Mouse (Mus musculus): Measurements from ENCODE around the gene Ctnnd2.

Ctnnd2 gene

DNA sequence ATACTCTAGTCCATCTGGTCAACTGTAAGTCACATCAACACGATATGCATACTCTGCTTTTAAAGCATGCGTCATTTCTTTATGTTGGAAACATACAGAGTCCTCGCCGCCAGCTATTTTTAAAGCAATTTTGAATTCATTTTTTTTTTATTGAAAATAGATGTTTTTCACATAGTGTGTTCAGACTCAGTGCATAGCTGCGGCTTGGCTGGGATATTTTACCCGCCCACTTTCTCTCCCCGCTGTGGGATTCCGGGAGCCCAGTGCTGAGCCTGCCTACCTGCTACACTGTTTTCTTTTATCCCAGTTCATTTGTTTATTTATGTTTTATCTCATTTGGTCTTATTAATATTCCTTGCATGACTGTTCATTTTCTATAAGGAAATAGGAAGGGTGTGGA, 724.9 kb downstream of the Ctnnd2 start:
- no peak for DNase-seq

DNA sequence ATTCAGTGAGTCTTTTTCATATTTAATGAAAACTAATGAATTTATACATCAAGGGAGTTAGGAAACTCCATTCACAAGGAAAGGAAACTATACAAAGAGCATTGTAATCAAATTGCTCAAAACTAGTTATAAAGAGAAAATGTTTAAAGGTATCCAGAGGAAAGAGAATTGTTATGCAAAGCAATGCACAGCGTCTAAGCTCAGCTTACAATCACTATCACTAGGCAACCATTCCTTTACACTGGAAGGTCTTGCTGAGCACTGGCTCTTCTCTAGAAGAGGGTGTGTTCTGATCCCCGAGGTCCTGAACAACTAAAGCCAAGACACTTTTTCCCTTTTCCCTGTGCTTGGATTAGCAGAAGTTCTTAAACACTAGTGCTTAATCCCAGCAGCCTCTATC, 735.6 kb downstream of the Ctnnd2 start:
- no peak for DNase-seq

- no peak for DNase-seq
Observed at GRCm38 (mm10) chr15:30913360-30913759, 741.0 kb downstream of the Ctnnd2 start.

DNA sequence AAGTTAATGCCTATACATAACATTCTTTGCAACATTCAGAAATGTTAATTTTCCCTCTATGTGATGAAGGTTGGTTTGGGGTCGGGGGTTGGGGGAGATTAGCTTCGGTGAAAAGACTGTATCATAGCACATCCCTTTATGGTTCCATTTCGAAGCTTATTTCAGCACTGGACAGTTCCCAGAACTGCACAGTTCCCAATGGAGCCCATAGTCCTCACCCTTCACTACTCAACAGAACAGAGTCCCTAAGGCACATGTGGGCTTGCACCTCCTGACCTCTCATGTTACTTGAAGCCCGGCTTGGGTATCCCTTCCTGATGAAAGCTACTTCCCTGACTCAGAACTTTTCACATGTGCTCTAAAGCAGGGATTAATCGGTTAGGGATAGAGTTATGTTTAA, 753.4 kb downstream of the Ctnnd2 start:
- DNase-seq, result no peak

DNA sequence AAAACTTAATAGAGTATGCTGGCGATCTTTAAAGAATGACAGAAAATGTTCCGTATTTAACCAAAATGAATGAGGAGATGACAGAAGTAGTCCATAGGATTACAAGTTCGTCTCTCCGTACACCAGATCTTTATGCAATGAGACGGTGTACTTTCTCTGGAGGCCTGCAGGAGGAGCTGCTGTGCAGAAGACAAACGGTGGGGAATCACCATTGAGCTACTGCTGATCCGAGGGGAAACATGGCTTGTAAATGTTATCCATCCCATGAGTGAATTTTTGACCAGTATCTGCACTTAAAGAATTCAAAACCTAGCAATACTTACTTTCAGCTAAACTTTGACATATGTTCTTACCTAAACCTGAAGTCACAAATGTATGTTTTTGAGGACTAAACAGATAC, 755.2 kb downstream of the Ctnnd2 start:
- no peak for DNase-seq

DNA sequence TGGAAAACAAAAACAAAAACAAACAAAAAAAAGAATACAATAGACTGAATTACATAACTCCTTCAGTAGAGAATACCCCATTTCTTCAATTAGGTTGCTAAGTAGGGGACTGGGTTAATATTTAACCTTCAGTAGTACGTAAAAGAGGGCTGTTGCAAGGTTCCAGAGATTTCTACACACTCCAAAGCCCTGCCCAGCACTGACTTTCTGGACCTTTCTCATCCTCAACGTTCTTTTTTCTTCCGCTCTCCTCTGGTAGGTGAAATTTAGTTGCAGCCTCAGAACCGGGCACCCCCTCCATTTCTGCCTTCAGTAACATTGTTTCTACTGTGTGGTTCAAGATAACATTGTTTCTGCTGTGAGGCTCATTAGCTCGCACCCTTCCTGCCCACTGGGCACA, 759.5 kb downstream of the Ctnnd2 start:
- no peak for DNase-seq

GRCm38 (mm10) chr15:30945863-30946262, 773.5 kb downstream of the Ctnnd2 start:
- no peak for DNase-seq

DNA sequence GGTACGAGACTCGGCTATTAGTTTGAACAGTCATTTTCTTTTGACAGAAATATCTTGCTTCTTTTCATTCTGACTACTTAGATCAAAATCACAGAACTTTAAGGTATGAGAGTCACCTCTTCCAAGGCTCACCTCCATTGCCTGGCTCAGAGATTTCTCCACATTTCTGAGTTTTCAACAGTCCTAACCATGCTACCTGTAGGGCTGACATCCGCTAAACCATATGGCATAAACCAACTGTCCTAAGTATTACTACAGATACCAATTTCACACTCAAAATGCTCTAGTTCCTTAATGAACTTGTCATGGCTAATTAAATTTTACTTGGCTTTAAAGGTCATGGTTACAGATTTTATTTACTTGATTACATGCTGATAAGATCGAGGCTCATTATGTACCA, 786.1 kb downstream of the Ctnnd2 start:
- DNase-seq, result no peak

DNA sequence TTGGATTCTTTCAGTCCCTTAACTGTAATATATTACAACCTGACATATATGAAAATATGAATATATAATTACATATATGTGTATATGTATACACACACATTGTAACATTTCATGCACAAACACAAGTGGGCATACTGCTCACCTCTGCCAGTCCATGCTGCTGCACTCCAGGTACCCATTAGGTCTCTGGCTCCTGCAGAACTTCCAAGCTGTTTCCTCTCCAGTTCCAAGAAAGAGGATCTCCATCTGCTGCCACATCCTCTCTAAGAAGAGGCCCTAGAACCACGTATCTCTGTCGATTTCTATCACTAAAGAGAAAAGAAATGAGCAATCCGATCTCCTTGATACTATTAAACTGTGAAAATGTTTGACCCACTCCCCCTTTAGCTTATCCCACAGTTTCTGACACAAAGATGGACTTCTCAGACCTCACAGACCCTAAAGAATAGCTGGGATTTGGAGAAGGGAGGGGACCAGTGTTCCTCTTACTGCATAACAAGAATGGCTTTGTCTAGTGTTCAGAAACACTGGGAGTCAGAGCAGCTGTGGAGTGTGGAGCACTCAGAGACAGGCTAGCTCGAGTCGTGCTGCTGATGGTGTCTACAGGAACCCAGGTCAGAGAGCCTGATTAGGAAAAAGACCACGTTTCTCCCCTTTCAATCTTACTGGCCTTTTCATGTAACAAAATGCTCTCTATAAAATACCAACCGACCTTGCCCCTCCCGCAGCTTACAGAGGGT, 790.2 kb downstream of the Ctnnd2 start:
- DNase-seq, result peak; percentile 39

- no peak for DNase-seq
Observed at GRCm38 (mm10) chr15:30964046-30964445, 791.7 kb downstream of the Ctnnd2 start.

DNA sequence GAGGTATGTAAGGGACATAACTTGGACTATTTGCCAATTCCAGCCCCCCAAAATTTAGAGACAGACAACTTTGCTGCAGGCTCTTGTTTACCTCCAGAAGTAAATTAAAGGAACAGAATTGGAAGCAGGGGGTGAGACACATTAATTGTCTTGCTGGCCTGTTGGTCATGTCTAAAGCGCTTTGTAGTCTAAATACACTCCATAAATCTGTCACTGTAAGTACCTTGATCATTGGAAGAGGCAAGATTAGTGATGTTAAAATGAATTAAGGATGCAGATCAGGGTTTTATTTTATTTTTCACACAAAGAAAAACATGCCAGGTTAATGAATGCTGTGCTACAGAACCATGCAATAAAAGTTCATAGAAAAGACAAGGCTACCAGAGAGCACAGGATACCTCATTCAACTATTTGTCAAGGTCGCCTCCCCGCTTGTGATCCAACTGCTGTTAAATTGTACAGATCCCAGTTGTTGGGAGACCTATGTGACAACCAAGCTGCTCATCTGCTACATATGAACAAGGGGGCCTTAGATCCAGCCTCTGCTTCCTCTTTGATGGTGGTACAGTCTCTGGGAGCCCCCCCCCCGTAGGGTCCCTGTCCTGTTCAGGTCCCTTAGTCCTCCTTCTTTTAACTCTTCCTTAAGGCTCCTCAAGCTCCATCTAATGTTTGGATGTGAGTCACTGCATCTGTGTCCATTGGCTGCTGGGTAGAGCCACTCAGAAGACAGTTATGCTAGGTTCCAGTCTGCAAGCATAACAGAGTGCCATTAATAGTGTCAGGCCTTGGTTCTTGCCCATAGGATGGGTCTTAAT, 792.7 kb downstream of the Ctnnd2 start:
- no peak for DNase-seq

DNA sequence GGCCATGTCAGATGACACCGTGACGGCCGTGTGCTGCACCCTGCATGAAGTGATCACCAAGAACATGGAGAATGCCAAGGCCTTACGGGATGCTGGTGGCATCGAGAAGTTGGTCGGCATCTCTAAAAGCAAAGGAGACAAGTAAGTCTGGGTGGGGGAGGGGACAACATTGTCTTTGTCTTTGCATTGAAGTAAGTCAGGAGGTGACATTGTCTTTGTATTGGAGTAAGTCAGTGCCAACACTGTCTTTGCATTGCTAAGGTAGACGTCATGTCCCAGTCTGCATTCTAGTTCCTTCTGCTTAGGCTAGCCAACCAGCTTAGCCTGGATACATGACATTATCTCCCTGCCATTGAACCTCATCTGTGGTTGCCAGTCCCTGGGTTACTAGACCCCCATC, 794.4 kb downstream of the Ctnnd2 start:
- no peak for DNase-seq

DNA sequence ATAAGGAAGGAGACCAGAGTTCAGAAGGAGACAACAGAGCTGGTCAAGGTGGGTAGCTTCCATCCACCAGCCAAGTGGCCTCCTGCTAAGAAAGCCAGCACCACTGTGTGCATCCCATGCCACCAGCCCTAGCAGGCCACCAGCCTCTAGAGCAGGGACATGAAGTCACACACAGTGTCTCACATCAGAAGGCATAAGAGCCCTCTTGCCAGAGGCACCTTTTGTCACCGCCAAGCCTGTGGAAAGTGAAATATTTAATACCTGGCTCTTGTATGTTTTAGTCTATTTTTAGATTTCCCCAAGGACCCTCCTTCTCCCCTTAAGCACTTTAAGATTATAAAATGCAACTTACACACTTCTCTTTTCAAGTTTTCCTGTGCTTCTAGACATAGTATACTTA, 802.0 kb downstream of the Ctnnd2 start:
- no peak for DNase-seq

- peak; percentile 42 for DNase-seq
Observed at GRCm38 (mm10) chr15:30974991-30975775, 802.8 kb downstream of the Ctnnd2 start.

DNA sequence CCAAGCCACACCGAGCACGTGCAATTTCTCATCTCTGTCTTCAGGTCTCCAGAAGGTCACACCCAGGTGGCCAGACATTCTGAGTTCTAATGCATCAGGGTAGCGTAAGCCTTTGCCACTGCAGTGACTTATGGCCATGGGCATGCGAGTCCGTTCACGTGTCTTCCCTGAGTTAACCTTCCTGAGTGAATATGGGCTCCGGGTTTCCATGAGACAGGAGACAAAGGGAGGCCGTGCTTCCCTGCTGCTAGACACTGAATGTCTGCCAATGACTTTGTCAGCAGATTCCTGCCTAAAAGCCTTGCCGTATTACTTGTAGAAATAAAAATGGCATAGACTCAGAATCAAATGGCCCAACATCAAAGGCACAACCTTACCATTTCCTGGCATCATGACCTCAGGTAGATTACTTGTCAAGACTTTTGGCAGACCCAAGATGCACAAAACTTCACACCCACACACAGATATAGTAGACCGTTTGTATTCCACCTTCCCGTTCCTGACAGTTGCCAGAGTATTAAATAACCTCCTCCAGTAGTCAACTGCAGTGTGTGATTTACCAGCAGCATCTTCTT, 804.9 kb downstream of the Ctnnd2 start:
- no peak for DNase-seq

GRCm38 (mm10) chr15:30986890-30987289, 814.5 kb downstream of the Ctnnd2 start:
- DNase-seq, result no peak

GRCm38 (mm10) chr15:30990421-30991252, 818.2 kb downstream of the Ctnnd2 start:
- no peak for DNase-seq

GRCm38 (mm10) chr15:30992357-30992756, 820.0 kb downstream of the Ctnnd2 start:
- DNase-seq, result no peak

DNA sequence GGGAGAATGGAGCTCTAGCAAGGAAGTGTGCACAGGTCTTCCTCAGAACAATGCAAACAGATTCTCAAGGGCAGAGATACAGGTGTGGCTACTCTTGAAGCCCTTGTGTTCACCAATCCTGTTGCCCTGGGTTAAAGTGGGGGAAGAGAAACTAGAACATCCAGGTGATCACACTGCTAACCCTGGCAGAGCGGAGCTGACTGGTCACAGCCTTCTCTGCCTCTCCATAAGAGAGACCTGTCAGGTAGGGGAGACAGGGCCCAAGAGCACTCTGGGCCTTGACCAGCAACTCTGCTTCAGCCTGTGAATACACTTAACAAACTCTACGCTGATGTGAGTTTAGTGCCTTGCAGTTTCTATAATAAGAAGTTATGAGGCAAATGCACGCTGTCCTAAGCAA, 820.5 kb downstream of the Ctnnd2 start:
- DNase-seq, result no peak

DNA sequence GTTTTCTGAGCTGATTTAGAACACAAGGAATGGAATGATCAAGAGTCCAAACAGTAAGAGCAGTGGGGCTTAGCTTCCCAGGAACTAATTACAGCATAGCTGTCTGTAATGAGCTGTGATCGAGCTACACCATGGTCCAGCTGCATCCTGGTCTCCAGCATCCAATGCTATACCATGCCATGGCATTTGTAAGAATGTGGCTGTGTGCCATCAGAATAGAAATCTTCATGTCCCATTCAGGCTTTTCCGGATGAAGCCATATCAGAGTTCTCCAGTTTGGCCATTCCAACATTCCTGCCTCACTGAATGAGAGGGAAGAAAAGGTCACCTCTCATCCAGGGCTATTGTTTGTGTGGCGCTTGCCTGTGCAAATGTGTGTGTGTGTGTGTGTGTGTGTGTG, 823.0 kb downstream of the Ctnnd2 start:
- DNase-seq, result no peak

DNA sequence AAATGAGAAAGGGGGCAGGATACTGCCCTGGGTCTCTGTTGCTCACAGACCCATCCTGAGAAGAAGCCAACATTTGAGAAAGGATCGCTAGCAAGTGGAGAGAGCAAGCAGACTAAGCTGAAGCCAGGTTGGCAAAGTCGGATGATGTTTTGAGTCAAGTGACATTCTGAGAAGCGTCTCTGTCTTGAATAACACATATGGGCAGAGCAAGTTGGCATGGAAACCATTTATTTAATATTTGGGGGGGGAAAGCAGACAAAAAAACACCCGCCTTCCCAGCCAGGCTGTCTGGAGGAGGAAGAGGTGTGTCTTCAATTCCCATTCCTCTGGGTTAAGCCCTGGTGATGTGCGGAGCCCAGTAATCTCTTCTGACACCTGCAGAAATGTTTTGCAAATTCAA, 832.1 kb downstream of the Ctnnd2 start:
- DNase-seq, result no peak

DNA sequence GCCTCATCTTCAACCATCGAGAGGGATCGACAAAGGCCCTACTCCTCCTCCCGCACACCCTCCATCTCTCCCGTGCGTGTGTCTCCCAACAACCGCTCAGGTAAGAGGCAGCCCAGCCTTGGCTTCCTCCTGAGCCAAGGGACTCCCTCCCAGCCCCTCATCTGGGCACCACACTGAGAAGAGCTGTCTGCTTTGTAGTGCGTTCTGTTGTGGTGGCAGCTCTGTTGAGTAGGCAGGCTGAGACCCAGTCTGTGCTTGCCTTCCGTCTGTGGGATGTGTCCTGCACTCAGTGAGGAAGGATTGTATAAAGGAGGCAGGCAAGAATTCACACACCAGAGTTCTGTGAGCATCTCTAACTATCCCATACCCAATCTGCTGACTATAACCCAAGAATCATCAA, 832.6 kb downstream of the Ctnnd2 start:
- DNase-seq, result no peak

All from layer of hippocampus, adult 9-11 months (tissue).